Mouse (Mus musculus): ENCODE data around the gene Csrnp1. TPM values are rescaled to one million over a fixed set of nuclear protein-coding genes. Genes with fewer than 3 reads are reported as not detected.

Csrnp1 gene
- polyA plus RNA-seq, 1 experiment from 2014 or later = 1.8 TPM

GRCm38 (mm10) chr9:119933675-119934074, 50.8 kb downstream of the Csrnp1 start:
- Histone ChIP-seq H3K9ac (no peak overlapping the region), H3K27ac (replicated peaks) (no peak overlapping the region), H3K4me2 (no peak overlapping the region), H3K27me3 (no peaks in the 10 kb centered on the region), H3K4me1 (replicated peaks) (peaks cover 21% of the 10 kb centered on the region), H3K9me3 (no peaks in the 10 kb centered on the region), H3K4me3 (no peak overlapping the region), H3K36me3 (peaks cover 44% of the 10 kb centered on the region)
- no peak for ATAC-seq (ENCODE audit: low read depth)
- 93% methylated on average over 6 of the region's 6 CpGs for WGBS

- ATAC-seq (ENCODE audit: low read depth) = no peak
- H3K9me3 ChIP-seq = no peaks in the 10 kb centered on the region
- no peak overlapping the region for H3K9ac ChIP-seq
- H3K4me3 ChIP-seq = no peak overlapping the region
- no peak overlapping the region for H3K27ac ChIP-seq (replicated peaks)
- no peaks in the 10 kb centered on the region for H3K27me3 ChIP-seq
- WGBS = 91% methylated on average over 12 of the region's 12 CpGs
- peaks cover 57% of the 10 kb centered on the region for H3K36me3 ChIP-seq
- H3K4me2 ChIP-seq = no peak overlapping the region
- H3K4me1 ChIP-seq (replicated peaks) = peaks cover 16% of the 10 kb centered on the region
Measured at GRCm38 (mm10) chr9:119932358-119932757, 52.1 kb downstream of the Csrnp1 start.

GRCm38 (mm10) chr9:119926497-119926896, 58.0 kb downstream of the Csrnp1 start:
- WGBS = 84% methylated on average over 5 of the region's 5 CpGs
- ATAC-seq (ENCODE audit: low read depth) = no peak

GRCm38 (mm10) chr9:119925729-119926128, 58.7 kb downstream of the Csrnp1 start:
- ATAC-seq (ENCODE audit: low read depth) = no peak
- Histone ChIP-seq H3K4me2 (no peak overlapping the region), H3K4me1 (replicated peaks) (no peaks in the 10 kb centered on the region), H3K27me3 (no peaks in the 10 kb centered on the region), H3K9ac (no peak overlapping the region), H3K4me3 (no peak overlapping the region), H3K36me3 (peaks cover 91% of the 10 kb centered on the region), H3K9me3 (no peaks in the 10 kb centered on the region), H3K27ac (replicated peaks) (no peak overlapping the region)
- WGBS = 78% methylated on average over 8 of the region's 8 CpGs

More at GRCm38 (mm10) chr9:119926497-119926896, 58.0 kb downstream of the Csrnp1 start:
- no peak overlapping the region for H3K9ac ChIP-seq
- H3K36me3 ChIP-seq = peaks cover 91% of the 10 kb centered on the region
- H3K9me3 ChIP-seq = no peaks in the 10 kb centered on the region
- no peaks in the 10 kb centered on the region for H3K27me3 ChIP-seq
- H3K4me3 ChIP-seq = no peak overlapping the region
- no peak overlapping the region for H3K4me2 ChIP-seq
- H3K27ac ChIP-seq (replicated peaks) = no peak overlapping the region
- H3K4me1 ChIP-seq (replicated peaks) = no peaks in the 10 kb centered on the region

DNA sequence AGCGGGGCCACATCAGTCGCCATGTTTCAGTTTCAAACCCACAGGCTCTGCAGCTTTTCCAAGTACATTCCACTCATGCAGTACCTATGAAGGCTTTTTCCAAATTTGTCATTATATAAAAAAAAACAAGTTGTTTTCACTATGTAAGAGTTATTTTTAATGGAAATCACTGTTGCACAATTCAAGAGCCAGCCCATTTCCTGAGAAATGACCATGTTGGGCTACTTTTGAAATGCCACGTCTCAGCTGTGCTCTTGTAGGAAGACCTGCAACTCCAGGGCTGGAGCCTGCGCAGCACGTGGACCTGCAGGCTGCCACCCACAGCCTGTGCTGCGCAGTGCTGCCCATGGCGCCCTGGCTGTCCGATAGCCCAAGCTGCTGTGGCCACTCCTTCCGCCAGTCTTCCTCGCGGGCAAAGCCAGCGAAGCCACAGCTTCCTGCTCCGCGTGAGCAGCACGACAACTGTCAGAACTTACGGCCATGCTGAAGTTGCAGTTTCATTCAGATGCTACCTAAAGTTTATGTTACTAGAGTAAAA, 59.3 kb downstream of the Csrnp1 start:
- Histone ChIP-seq H3K4me2 (no peak overlapping the region), H3K27me3 (no peaks in the 10 kb centered on the region), H3K36me3 (peaks cover 91% of the 10 kb centered on the region), H3K9me3 (no peaks in the 10 kb centered on the region), H3K27ac (replicated peaks) (no peak overlapping the region), H3K9ac (no peak overlapping the region), H3K4me3 (no peak overlapping the region), H3K4me1 (replicated peaks) (no peaks in the 10 kb centered on the region)
- 93% methylated on average over 16 of the region's 16 CpGs for WGBS
- ATAC-seq (ENCODE audit: low read depth) = no peak

GRCm38 (mm10) chr9:119923462-119923861, 61.0 kb downstream of the Csrnp1 start:
- H3K4me1 ChIP-seq (replicated peaks) = no peaks in the 10 kb centered on the region
- ATAC-seq (ENCODE audit: low read depth) = no peak
- no peaks in the 10 kb centered on the region for H3K27me3 ChIP-seq
- WGBS = 96% methylated on average over 4 of the region's 4 CpGs
- H3K9ac ChIP-seq = no peak overlapping the region
- no peak overlapping the region for H3K4me2 ChIP-seq
- H3K36me3 ChIP-seq = peaks cover 90% of the 10 kb centered on the region
- no peak overlapping the region for H3K4me3 ChIP-seq
- no peak overlapping the region for H3K27ac ChIP-seq (replicated peaks)
- H3K9me3 ChIP-seq = no peaks in the 10 kb centered on the region

Other genes starting within 250 kb of the Csrnp1 start
- 0.22 and 0.35 TPM in 2 replicates for gene Scn11a, start 159.2 kb downstream of the Csrnp1 start, polyA plus RNA-seq (2015; fragmentation: Nextera tagmentation; extraction: Ambion mirVana)
- 56.6 and 63.6 TPM in 2 replicates for gene Wdr48, start 89.8 kb downstream of the Csrnp1 start, polyA plus RNA-seq (2015; fragmentation: Nextera tagmentation; extraction: Ambion mirVana)
- 20.9 and 22.9 TPM in 2 replicates for gene Gorasp1, start 47.1 kb downstream of the Csrnp1 start, polyA plus RNA-seq (2015; fragmentation: Nextera tagmentation; extraction: Ambion mirVana)
- 0.36 and 0.39 TPM in 2 replicates for gene Ttc21a, start 47.1 kb downstream of the Csrnp1 start, polyA plus RNA-seq (2015; fragmentation: Nextera tagmentation; extraction: Ambion mirVana)
- gene Xirp1, start 38.9 kb upstream of the Csrnp1 start, polyA plus RNA-seq (2015; fragmentation: Nextera tagmentation; extraction: Ambion mirVana) = 0.06 and 0.17 TPM in 2 replicates
- gene Cx3cr1, start 85.2 kb upstream of the Csrnp1 start, polyA plus RNA-seq (2015; fragmentation: Nextera tagmentation; extraction: Ambion mirVana) = 11.4 and 11.9 TPM in 2 replicates
- gene Ccr8, start 107.5 kb upstream of the Csrnp1 start, polyA plus RNA-seq (2015; fragmentation: Nextera tagmentation; extraction: Ambion mirVana) = not detected in 2 replicates
- 37.5 and 38.9 TPM in 2 replicates for gene Slc25a38, start 125.7 kb upstream of the Csrnp1 start, polyA plus RNA-seq (2015; fragmentation: Nextera tagmentation; extraction: Ambion mirVana)
- gene Rpsa, start 143.0 kb upstream of the Csrnp1 start, polyA plus RNA-seq (2015; fragmentation: Nextera tagmentation; extraction: Ambion mirVana) = 806 and 866 TPM in 2 replicates
- gene Mobp, start 165.0 kb upstream of the Csrnp1 start, polyA plus RNA-seq (2015; fragmentation: Nextera tagmentation; extraction: Ambion mirVana) = 0.10 and 0.11 TPM in 2 replicates